Mouse (Mus musculus) stomach, embryonic 15.5 days (tissue): ENCODE data around the gene Skint8. TPM values are rescaled to one million over a fixed set of nuclear protein-coding genes. Genes with fewer than 3 reads are reported as not detected.
"Not testable (repeated sequence)": the region's sequence is repeated elsewhere in the genome, so short reads cannot be mapped to it uniquely, and the experiment has no call there.

Source experiments
- ATAC-seq: fragments of 200-750 bp; cut with Nextera tagmentation; 2 replicates; pipeline ENCODE4 v1.8.0; 2017; ENCODE audit warnings: low read depth, moderate number of reproducible peaks, moderate TSS enrichment; ENCODE audit not compliant: insufficient read depth, low FRiP score
- H3K27ac ChIP-seq: fragments of 300-500 bp; sonication (generic); 2 replicates; pipeline ENCODE4 v1.5.1; 2015; ENCODE audit warnings: mild to moderate bottlenecking, inconsistent platforms
- H3K27me3 ChIP-seq: fragments of 300-500 bp; sonication (generic); replicated peaks from 2 replicates; pipeline ENCODE4 v1.6.1; 2015; ENCODE audit warnings: inconsistent platforms
- H3K36me3 ChIP-seq: fragments of 300-500 bp; sonication (generic); 2 replicates; pipeline ENCODE4 v1.6.1; 2015; ENCODE audit warnings: inconsistent platforms
- H3K4me1 ChIP-seq: fragments of 300-500 bp; sonication (generic); 2 replicates; pipeline ENCODE4 v1.6.1; 2015; ENCODE audit warnings: inconsistent platforms
- H3K4me2 ChIP-seq: fragments of 300-500 bp; sonication (generic); 2 replicates; pipeline ENCODE4 v1.6.1; 2015; ENCODE audit warnings: mild to moderate bottlenecking, inconsistent platforms
- H3K4me3 ChIP-seq: fragments of 300-500 bp; sonication (generic); replicated peaks from 2 replicates; pipeline ENCODE4 v1.5.1; 2015; ENCODE audit warnings: inconsistent platforms
- H3K9ac ChIP-seq: fragments of 300-500 bp; sonication (generic); 2 replicates; pipeline ENCODE4 v1.6.1; 2015; ENCODE audit warnings: inconsistent platforms
- H3K9me3 ChIP-seq: fragments of 300-500 bp; sonication (generic); 2 replicates; pipeline ENCODE4 v1.6.1; 2016; ENCODE audit warnings: inconsistent platforms
- WGBS: fragments of 180-500 bp; shearing (Covaris S2); methylation state at CpG from one replicate; pipeline ENCODE4 v1.1.7; 2015; 5-methylcytosine and 5-hydroxymethylcytosine counted together
- polyA plus RNA-seq: library from polyadenylated mRNA; unstranded; fragments of >200 nt; fragmentation: Nextera tagmentation; extraction: Ambion mirVana; gene quantifications from 2 replicates; pipeline ENCODE4 v1.2.1, GENCODE M21; 2015

The Skint8 gene
- polyA plus RNA-seq, 1 experiment from 2014 or later: 0.45 TPM

DNA sequence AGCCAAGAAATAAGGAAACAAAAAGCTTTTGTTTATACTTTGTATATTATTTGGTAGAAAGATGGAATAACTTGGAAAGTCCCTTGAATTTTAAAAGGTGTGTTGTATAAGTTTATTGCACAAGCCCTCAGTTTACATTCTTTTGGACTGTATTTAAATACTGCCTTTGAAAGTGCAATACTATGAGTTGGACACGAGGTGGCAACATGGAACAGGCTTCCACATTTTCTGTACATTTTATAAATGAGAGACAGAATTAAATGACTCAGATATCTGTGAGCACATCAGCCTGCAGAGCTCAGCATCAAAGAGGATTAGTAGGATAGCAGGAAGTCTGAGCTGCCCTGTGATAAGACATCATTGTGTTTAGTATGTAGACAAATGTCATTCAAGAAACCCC lies 42.1 kb downstream of the Skint8 start:
- no peak for ATAC-seq
- H3K36me3 ChIP-seq: no peaks in the 10 kb centered on the region
- H3K9ac ChIP-seq: no peak overlapping the region
- no peak overlapping the region for H3K27ac ChIP-seq
- no peak overlapping the region for H3K4me3 ChIP-seq
- no peaks in the 10 kb centered on the region for H3K9me3 ChIP-seq
- no peak overlapping the region for H3K4me2 ChIP-seq
- H3K27me3 ChIP-seq: no peaks in the 10 kb centered on the region
- no peaks in the 10 kb centered on the region for H3K4me1 ChIP-seq
- 19% methylated on average over 1 of the region's 1 CpGs for WGBS

- H3K9ac ChIP-seq, H3K9me3 ChIP-seq, ATAC-seq, H3K27me3 ChIP-seq, H3K4me1 ChIP-seq, H3K4me3 ChIP-seq, H3K27ac ChIP-seq, H3K4me2 ChIP-seq, H3K36me3 ChIP-seq: not testable (repeated sequence)
- WGBS: 69% methylated on average over 1 of the region's 1 CpGs
Measured at GRCm38 (mm10) chr4:111963241-111963640, 44.0 kb downstream of the Skint8 start.

DNA sequence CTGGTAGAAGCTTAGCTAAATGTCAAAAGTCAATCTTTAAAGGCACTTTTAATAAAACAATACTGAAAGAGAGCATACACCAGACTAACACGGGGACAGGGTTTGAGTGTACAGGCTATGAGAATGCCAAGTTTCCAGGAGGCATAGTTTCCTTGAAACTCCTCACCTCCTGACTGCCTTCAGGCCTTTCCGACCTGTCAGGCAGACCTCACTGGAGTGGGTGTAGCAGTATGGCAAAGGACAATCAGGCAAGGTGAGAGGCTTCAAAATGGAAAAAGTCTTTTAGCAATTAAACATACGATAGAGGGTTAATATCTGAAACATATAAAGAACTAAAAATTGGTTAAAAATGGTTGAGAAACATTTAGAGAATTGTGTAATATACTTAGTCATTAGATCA lies 44.5 kb downstream of the Skint8 start:
- Histone ChIP-seq H3K36me3 (no peaks in the 10 kb centered on the region), H3K4me2 (no peak overlapping the region), H3K4me3 (no peak overlapping the region), H3K9ac (no peak overlapping the region), H3K27me3 (no peaks in the 10 kb centered on the region), H3K9me3 (no peaks in the 10 kb centered on the region), H3K4me1 (no peaks in the 10 kb centered on the region), H3K27ac (no peak overlapping the region)
- no peak for ATAC-seq
- WGBS: 74% methylated on average over 3 of the region's 3 CpGs

GRCm38 (mm10) chr4:111972623-111973022 lies 53.4 kb downstream of the Skint8 start, which contains the start of gene Skint7:
Gene Skint7 (plus strand): TSS chr4:111972923.
- Histone ChIP-seq H3K9me3 (no peaks in the 10 kb centered on the region), H3K4me1 (no peaks in the 10 kb centered on the region), H3K4me3 (no peak within 1 kb of the TSS), H3K9ac (no peak within 1 kb of the TSS), H3K4me2 (no peak within 1 kb of the TSS), H3K27me3 (no peaks in the 10 kb centered on the region), H3K27ac (no peak within 1 kb of the TSS), H3K36me3 (no peaks in the 10 kb centered on the region)
- WGBS: 88% methylated on average over 1 of the region's 1 CpGs
- no peak for ATAC-seq

Other genes with a start within 250 kb of the Skint8 start
- 23.2 and 23.6 TPM in 2 replicates for gene Spata6, start 199.4 kb upstream of the Skint8 start, polyA plus RNA-seq
- gene Slc5a9, start 16.5 kb upstream of the Skint8 start, polyA plus RNA-seq: 3.0 and 5.9 TPM in 2 replicates
- gene Skint7, start 53.5 kb downstream of the Skint8 start, polyA plus RNA-seq: not detected in 2 replicates
- gene Skint1, start 86.9 kb downstream of the Skint8 start, polyA plus RNA-seq: 0.13 TPM in 1 of 2 replicates, not detected in the other
- not detected in 2 replicates for gene Skint4, start 152.6 kb downstream of the Skint8 start, polyA plus RNA-seq